Mouse (Mus musculus): ENCODE measurements at regions not wholly inside any gene's neighbourhood (a gene's known extent, or its start where the extent isn't known, plus 50 kb on each side); places are given as distances from the start of the nearest gene placed in this dataset.

- Histone ChIP-seq H3K79me3 (ENCODE audit: low read depth) (no peaks in the 10 kb centered on the region), H3ac (ENCODE audit: control insufficient read depth, insufficient read length, low read depth) (no peak overlapping the region), H3K27me3 (ENCODE audit: control insufficient read depth, insufficient read depth, insufficient read length) (no peaks in the 10 kb centered on the region), H3K36me3 (ENCODE audit: control insufficient read depth, insufficient read depth) (no peaks in the 10 kb centered on the region), H3K4me3 (ENCODE audit: insufficient read depth, poor library complexity, severe bottlenecking) (no peak overlapping the region), H3K79me2 (ENCODE audit: control insufficient read depth, insufficient read depth) (no peaks in the 10 kb centered on the region)
- TF ChIP-seq CEBPB (IDR thresholded peaks at IDR 0.05; ENCODE audit: low read depth) (no peak), USF1 (IDR thresholded peaks at IDR 0.05; ENCODE audit: low read depth) (no peak), FOSL1 (IDR thresholded peaks at IDR 0.05; ENCODE audit: insufficient read depth, low read length, poor library complexity, severe bottlenecking) (no peak), CTCF (IDR thresholded peaks at IDR 0.05; ENCODE audit: control insufficient read depth, insufficient read depth, insufficient read length) (no peak), MAX (IDR thresholded peaks at IDR 0.05) (no peak), MYOD1 (IDR thresholded peaks at IDR 0.05; ENCODE audit: control insufficient read depth, insufficient read length, low read depth) (no peak), MYOG (IDR thresholded peaks at IDR 0.05; ENCODE audit: control insufficient read depth, extremely low read depth, insufficient read length) (no peak)
Observed at GRCm38 (mm10) chr13:112048327-112048726, 239.5 kb upstream of the Map3k1 start.

GRCm38 (mm10) chr13:112050892-112051291, 237.4 kb upstream of the Ankrd55 start:
- Histone ChIP-seq H3K4me3 (ENCODE audit: insufficient read depth, poor library complexity, severe bottlenecking) (no peak overlapping the region), H3K27me3 (ENCODE audit: control insufficient read depth, insufficient read depth, insufficient read length) (no peaks in the 10 kb centered on the region), H3K79me2 (ENCODE audit: control insufficient read depth, insufficient read depth) (no peaks in the 10 kb centered on the region), H3ac (ENCODE audit: control insufficient read depth, insufficient read length, low read depth) (no peak overlapping the region), H3K79me3 (ENCODE audit: low read depth) (no peaks in the 10 kb centered on the region), H3K36me3 (ENCODE audit: control insufficient read depth, insufficient read depth) (no peaks in the 10 kb centered on the region)
- TF ChIP-seq MAX (IDR thresholded peaks at IDR 0.05) (no peak), USF1 (IDR thresholded peaks at IDR 0.05; ENCODE audit: low read depth) (no peak), MYOD1 (IDR thresholded peaks at IDR 0.05; ENCODE audit: control insufficient read depth, insufficient read length, low read depth) (no peak), FOSL1 (IDR thresholded peaks at IDR 0.05; ENCODE audit: insufficient read depth, low read length, poor library complexity, severe bottlenecking) (no peak), CEBPB (IDR thresholded peaks at IDR 0.05; ENCODE audit: low read depth) (no peak), MYOG (IDR thresholded peaks at IDR 0.05; ENCODE audit: control insufficient read depth, extremely low read depth, insufficient read length) (no peak), CTCF (IDR thresholded peaks at IDR 0.05; ENCODE audit: control insufficient read depth, insufficient read depth, insufficient read length) (no peak)

- Histone ChIP-seq H3ac (ENCODE audit: control insufficient read depth, insufficient read length, low read depth) (no peak overlapping the region), H3K79me2 (ENCODE audit: control insufficient read depth, insufficient read depth) (no peaks in the 10 kb centered on the region), H3K27me3 (ENCODE audit: control insufficient read depth, insufficient read depth, insufficient read length) (no peaks in the 10 kb centered on the region), H3K4me3 (ENCODE audit: insufficient read depth, poor library complexity, severe bottlenecking) (no peak overlapping the region), H3K36me3 (ENCODE audit: control insufficient read depth, insufficient read depth) (no peaks in the 10 kb centered on the region), H3K79me3 (ENCODE audit: low read depth) (no peaks in the 10 kb centered on the region)
- no peak for TF ChIP-seq USF1 (IDR thresholded peaks at IDR 0.05; ENCODE audit: low read depth)
- no peak for TF ChIP-seq CTCF (IDR thresholded peaks at IDR 0.05; ENCODE audit: control insufficient read depth, insufficient read depth, insufficient read length)
- TF ChIP-seq MYOD1 (IDR thresholded peaks at IDR 0.05; ENCODE audit: control insufficient read depth, insufficient read length, low read depth), result no peak
- no peak for TF ChIP-seq MYOG (IDR thresholded peaks at IDR 0.05; ENCODE audit: control insufficient read depth, extremely low read depth, insufficient read length)
- no peak for TF ChIP-seq FOSL1 (IDR thresholded peaks at IDR 0.05; ENCODE audit: insufficient read depth, low read length, poor library complexity, severe bottlenecking)
- no peak for TF ChIP-seq CEBPB (IDR thresholded peaks at IDR 0.05; ENCODE audit: low read depth)
- no peak for TF ChIP-seq MAX (IDR thresholded peaks at IDR 0.05)
Observed at GRCm38 (mm10) chr13:112052011-112052410, 236.2 kb upstream of the Ankrd55 start.

- Histone ChIP-seq H3ac (ENCODE audit: control insufficient read depth, insufficient read length, low read depth) (no peak overlapping the region), H3K79me3 (ENCODE audit: low read depth) (no peaks in the 10 kb centered on the region), H3K36me3 (ENCODE audit: control insufficient read depth, insufficient read depth) (no peaks in the 10 kb centered on the region), H3K79me2 (ENCODE audit: control insufficient read depth, insufficient read depth) (no peaks in the 10 kb centered on the region), H3K4me3 (ENCODE audit: insufficient read depth, poor library complexity, severe bottlenecking) (no peak overlapping the region), H3K27me3 (ENCODE audit: control insufficient read depth, insufficient read depth, insufficient read length) (no peaks in the 10 kb centered on the region)
- TF ChIP-seq USF1 (IDR thresholded peaks at IDR 0.05; ENCODE audit: low read depth), result no peak
- no peak for TF ChIP-seq MAX (IDR thresholded peaks at IDR 0.05)
- no peak for TF ChIP-seq MYOG (IDR thresholded peaks at IDR 0.05; ENCODE audit: control insufficient read depth, extremely low read depth, insufficient read length)
- no peak for TF ChIP-seq MYOD1 (IDR thresholded peaks at IDR 0.05; ENCODE audit: control insufficient read depth, insufficient read length, low read depth)
- TF ChIP-seq FOSL1 (IDR thresholded peaks at IDR 0.05; ENCODE audit: insufficient read depth, low read length, poor library complexity, severe bottlenecking), result no peak
- no peak for TF ChIP-seq CEBPB (IDR thresholded peaks at IDR 0.05; ENCODE audit: low read depth)
- no peak for TF ChIP-seq CTCF (IDR thresholded peaks at IDR 0.05; ENCODE audit: control insufficient read depth, insufficient read depth, insufficient read length)
Observed at GRCm38 (mm10) chr13:112052456-112052855, 235.8 kb upstream of the Ankrd55 start.

- Histone ChIP-seq H3K27me3 (ENCODE audit: control insufficient read depth, insufficient read depth, insufficient read length) (no peaks in the 10 kb centered on the region), H3K79me3 (ENCODE audit: low read depth) (no peaks in the 10 kb centered on the region), H3K79me2 (ENCODE audit: control insufficient read depth, insufficient read depth) (no peaks in the 10 kb centered on the region), H3ac (ENCODE audit: control insufficient read depth, insufficient read length, low read depth) (no peak overlapping the region), H3K4me3 (ENCODE audit: insufficient read depth, poor library complexity, severe bottlenecking) (no peak overlapping the region), H3K36me3 (ENCODE audit: control insufficient read depth, insufficient read depth) (no peaks in the 10 kb centered on the region)
- TF ChIP-seq MAX (IDR thresholded peaks at IDR 0.05), result no peak
- no peak for TF ChIP-seq MYOG (IDR thresholded peaks at IDR 0.05; ENCODE audit: control insufficient read depth, extremely low read depth, insufficient read length)
- TF ChIP-seq FOSL1 (IDR thresholded peaks at IDR 0.05; ENCODE audit: insufficient read depth, low read length, poor library complexity, severe bottlenecking), result no peak
- TF ChIP-seq CEBPB (IDR thresholded peaks at IDR 0.05; ENCODE audit: low read depth), result no peak
- TF ChIP-seq MYOD1 (IDR thresholded peaks at IDR 0.05; ENCODE audit: control insufficient read depth, insufficient read length, low read depth), result no peak
- TF ChIP-seq CTCF (IDR thresholded peaks at IDR 0.05; ENCODE audit: control insufficient read depth, insufficient read depth, insufficient read length), result no peak
- no peak for TF ChIP-seq USF1 (IDR thresholded peaks at IDR 0.05; ENCODE audit: low read depth)
Observed at GRCm38 (mm10) chr13:112054879-112055371, 233.3 kb upstream of the Ankrd55 start.
